Mouse (Mus musculus) heart, adult 2 months (tissue): Measurements from ENCODE around the gene Stap1.

Experiments
- CTCF ChIP-seq: fragments of 200-600 bp; IDR thresholded peaks from 2 replicates; pipeline ENCODE4 v1.8.1; 2022; ENCODE audit warnings: antibody characterized with exemption, mild to moderate bottlenecking, moderate library complexity
- EP300 ChIP-seq: fragments of 200-500 bp; IDR thresholded peaks from 2 replicates; pipeline ENCODE4 v1.6.1; 2011; ENCODE audit warnings: low read depth, low read length, control low read depth; ENCODE audit not compliant: insufficient read depth
- POLR2A ChIP-seq: fragments of 200-500 bp; IDR thresholded peaks from 2 replicates; pipeline ENCODE4 v1.6.1; 2011; ENCODE audit warnings: mild to moderate bottlenecking, low read depth, low read length, control low read depth; ENCODE audit not compliant: insufficient read depth

- no peak for TF ChIP-seq CTCF
- TF ChIP-seq EP300, result no peak
- TF ChIP-seq POLR2A, result no peak
Observed at GRCm38 (mm10) chr5:86071538-86071937, at the start of gene Stap1.
